Mouse (Mus musculus) left cerebral cortex, postnatal 10 days (tissue): ENCODE measurements around the gene Aqp1. TPM values are rescaled to one million over a fixed set of nuclear protein-coding genes. Genes with fewer than 3 reads are reported as not detected.

Experiments used
- DNase-seq, 2 experiments: peaks; one replicate each; pipeline ENCODE4 v3.0.0; 2021 to 2022; ENCODE audit warnings: low spot score in 2 of 2, mixed read lengths in 1 of 2; ENCODE audit errors: extremely low spot score in 1 of 2
- intact Hi-C: fragments of 180-260 bp; cut with DNase I; formaldehyde crosslinking; loops from one replicate; pipeline ENCODE4 v1.15.1; 2025
- total RNA-seq, 2 experiments: library from RNA; stranded (reverse); gene quantifications; 2 replicates each; pipeline ENCODE4 v1.2.3; 2021

The Aqp1 gene
- total RNA-seq, 2 experiments from 2014 or later = 0.84 to 1.3 TPM

- intact Hi-C loops = loop anchor here (10.0 kb wide), 1 partner anchor 109 kb away; no protein-coding TSS in a partner anchor
- peak in 1 of 2 experiments; percentile 15 for DNase-seq
Observed at GRCm38 (mm10) chr6:55353711-55354445, 17.6 kb downstream of the Aqp1 start.

- DNase-seq = peak in 1 of 2 experiments; percentile 23
- intact Hi-C loops = loop anchor here (10.0 kb wide), 1 partner anchor 110 kb away; no protein-coding TSS in a partner anchor
Observed at GRCm38 (mm10) chr6:55354456-55355117, 18.4 kb downstream of the Aqp1 start.

GRCm38 (mm10) chr6:55355575-55355974, 19.3 kb downstream of the Aqp1 start:
- no peak for DNase-seq
- intact Hi-C loops = loop anchor here (10.0 kb wide), 1 partner anchor 111 kb away; no protein-coding TSS in a partner anchor

- intact Hi-C loops = loop anchor here (10.0 kb wide), 1 partner anchor 111 kb away; no protein-coding TSS in a partner anchor
- peak in 1 of 2 experiments; percentile 13 for DNase-seq
Observed at GRCm38 (mm10) chr6:55356017-55356703, 19.9 kb downstream of the Aqp1 start.

GRCm38 (mm10) chr6:55356976-55357635, 20.9 kb downstream of the Aqp1 start:
- peak in 1 of 2 experiments; percentile 8 for DNase-seq
- intact Hi-C loops = loop anchor here (10.0 kb wide), 1 partner anchor 112 kb away; no protein-coding TSS in a partner anchor

- DNase-seq = peak in 1 of 2 experiments; percentile 47
- intact Hi-C loops = loop anchor here (10.0 kb wide), 1 partner anchor 113 kb away; no protein-coding TSS in a partner anchor
Observed at GRCm38 (mm10) chr6:55357636-55358031, 21.4 kb downstream of the Aqp1 start.

- intact Hi-C loops = loop anchor here (10.0 kb wide), 1 partner anchor 114 kb away; no protein-coding TSS in a partner anchor
- no peak for DNase-seq
Observed at GRCm38 (mm10) chr6:55358731-55359143, 22.5 kb downstream of the Aqp1 start.

GRCm38 (mm10) chr6:55362663-55363062, 26.4 kb downstream of the Aqp1 start:
- intact Hi-C loops = no loop called here
- DNase-seq = no peak

- no peak for DNase-seq
- intact Hi-C loops = no loop called here
Observed at GRCm38 (mm10) chr6:55367126-55367525, 30.9 kb downstream of the Aqp1 start.

- DNase-seq = no peak
- intact Hi-C loops = no loop called here
Observed at GRCm38 (mm10) chr6:55370831-55371230, 34.6 kb downstream of the Aqp1 start.

GRCm38 (mm10) chr6:55376076-55376475, 39.8 kb downstream of the Aqp1 start, which contains the start of gene Ghrhr:
Ghrhr (plus strand) TSS chr6:55376295.
- intact Hi-C loops = loop anchor here (5.0 kb wide), 1 partner anchor 131 kb away; no protein-coding TSS in a partner anchor

GRCm38 (mm10) chr6:55376511-55376910, 40.3 kb downstream of the Aqp1 start:
- DNase-seq = no peak
- intact Hi-C loops = loop anchor here (5.0 kb wide), 1 partner anchor 131 kb away; no protein-coding TSS in a partner anchor

More at GRCm38 (mm10) chr6:55376076-55376475, 39.8 kb downstream of the Aqp1 start, which contains the start of gene Ghrhr:
- no peak for DNase-seq

- intact Hi-C loops = loop anchor here (5.0 kb wide), 1 partner anchor 130 kb away; no protein-coding TSS in a partner anchor
- no peak for DNase-seq
Observed at GRCm38 (mm10) chr6:55377461-55377860, 41.2 kb downstream of the Aqp1 start.

GRCm38 (mm10) chr6:55379641-55380335, 43.6 kb downstream of the Aqp1 start:
- intact Hi-C loops = loop anchor here (5.0 to 10.0 kb wide), 2 partner anchors 128 to 665 kb away; no protein-coding TSS in a partner anchor

GRCm38 (mm10) chr6:55381966-55382365, 45.7 kb downstream of the Aqp1 start:
- no peak for DNase-seq
- intact Hi-C loops = loop anchor here (10.0 kb wide), 1 partner anchor 663 kb away; no protein-coding TSS in a partner anchor

More at GRCm38 (mm10) chr6:55379641-55380335, 43.6 kb downstream of the Aqp1 start:
- peak; percentile 54 to 56 for DNase-seq

- peak in 1 of 2 experiments; percentile 60 for DNase-seq
- intact Hi-C loops = loop anchor here (2.0 to 10.0 kb wide), 2 partner anchors 151 to 661 kb away; no protein-coding TSS in a partner anchor
Observed at GRCm38 (mm10) chr6:55383897-55384296, 47.7 kb downstream of the Aqp1 start.

GRCm38 (mm10) chr6:55384356-55384951, 48.2 kb downstream of the Aqp1 start:
- DNase-seq = no peak
- intact Hi-C loops = loop anchor here (2.0 to 10.0 kb wide), 2 partner anchors 152 to 660 kb away; no protein-coding TSS in a partner anchor
